Mouse (Mus musculus) adrenal gland, adult 2 months (tissue): ENCODE results near the gene Trim25. TPM values are rescaled to one million over a fixed set of nuclear protein-coding genes. Genes with fewer than 3 reads are reported as not detected.
"Not testable (repeated sequence)": the region's sequence is repeated elsewhere in the genome, so short reads cannot be mapped to it uniquely, and the experiment has no call there.

ENCODE experiments used
- DNase-seq: peaks from one replicate; pipeline ENCODE4 v3.0.0; 2021
- polyA plus RNA-seq: library from polyadenylated mRNA; depleted of rRNA; stranded (reverse); fragments of >200 nt; gene quantifications from 2 replicates; pipeline ENCODE4 v1.2.3, GENCODE M21; 2012
- total RNA-seq, 2 experiments: library from RNA; stranded (reverse); gene quantifications; 2 replicates each; pipeline ENCODE4 v1.2.3; 2021

Trim25 gene
- total and polyA plus RNA-seq, 3 experiments, result 87.4 to 270 (median 180) TPM

DNA sequence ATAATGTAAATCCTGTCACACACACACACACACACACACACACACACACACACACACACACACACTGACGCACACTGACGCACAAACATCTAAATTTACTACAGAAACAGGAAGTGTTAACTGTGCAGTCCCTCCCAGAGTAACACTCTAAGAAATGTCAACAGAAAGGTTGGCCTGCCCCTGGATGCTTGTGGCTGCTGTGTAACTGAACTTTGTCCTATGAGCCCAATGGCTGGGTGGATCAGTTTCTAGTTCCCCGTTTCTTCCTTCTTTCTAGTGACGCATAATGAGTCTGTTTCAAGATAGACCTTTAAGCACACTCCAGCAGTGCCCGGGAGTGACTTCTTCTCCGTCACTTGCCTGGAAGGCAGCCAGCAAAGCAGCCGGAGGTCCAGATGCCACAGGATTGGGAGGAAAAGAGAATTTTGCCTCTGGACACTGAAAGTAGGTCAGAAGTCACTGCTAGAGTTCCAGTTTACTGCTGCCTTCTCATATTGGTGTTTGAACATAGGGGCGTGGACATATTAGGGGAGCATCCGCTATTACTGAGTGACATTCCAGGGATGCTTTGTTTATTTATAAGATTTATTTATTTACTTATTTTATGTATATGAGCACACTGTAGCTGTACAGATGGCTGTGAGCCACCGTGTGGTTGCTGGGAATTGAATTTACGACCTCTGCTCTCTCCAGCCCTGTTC lies 25.2 kb downstream of the Trim25 start:
- DNase-seq, result peak; percentile 93

- DNase-seq, result no peak
Observed at GRCm38 (mm10) chr11:89025603-89026002, 26.4 kb downstream of the Trim25 start.

- DNase-seq, result peak; percentile 57
Observed at GRCm38 (mm10) chr11:89026117-89026516, 26.9 kb downstream of the Trim25 start.

- no peak for DNase-seq
Observed at GRCm38 (mm10) chr11:89027955-89028361, 28.8 kb downstream of the Trim25 start.

GRCm38 (mm10) chr11:89028871-89029405 lies 29.8 kb downstream of the Trim25 start:
- DNase-seq, result no peak

GRCm38 (mm10) chr11:89030552-89030951 lies 31.4 kb downstream of the Trim25 start:
- DNase-seq, result no peak

DNA sequence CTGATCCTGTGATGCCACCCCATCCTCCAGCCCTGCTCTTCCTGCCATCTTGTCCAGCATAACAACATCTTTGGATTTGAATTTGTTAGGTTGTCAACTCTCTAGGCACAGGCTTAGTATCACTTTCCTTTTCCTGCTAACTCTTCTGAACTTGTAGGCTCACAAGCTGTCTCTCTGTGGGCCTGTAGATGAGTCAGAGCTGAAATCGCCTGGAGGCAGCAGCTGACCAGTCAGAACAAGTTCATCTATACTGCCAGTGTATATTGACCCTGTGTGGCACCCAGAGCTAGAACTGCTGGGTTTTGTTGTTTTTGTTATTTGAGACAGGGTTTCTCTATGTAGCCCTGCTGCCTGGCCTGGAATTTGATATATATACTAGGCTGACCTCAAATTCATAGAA lies 32.0 kb downstream of the Trim25 start:
- DNase-seq, result no peak

DNA sequence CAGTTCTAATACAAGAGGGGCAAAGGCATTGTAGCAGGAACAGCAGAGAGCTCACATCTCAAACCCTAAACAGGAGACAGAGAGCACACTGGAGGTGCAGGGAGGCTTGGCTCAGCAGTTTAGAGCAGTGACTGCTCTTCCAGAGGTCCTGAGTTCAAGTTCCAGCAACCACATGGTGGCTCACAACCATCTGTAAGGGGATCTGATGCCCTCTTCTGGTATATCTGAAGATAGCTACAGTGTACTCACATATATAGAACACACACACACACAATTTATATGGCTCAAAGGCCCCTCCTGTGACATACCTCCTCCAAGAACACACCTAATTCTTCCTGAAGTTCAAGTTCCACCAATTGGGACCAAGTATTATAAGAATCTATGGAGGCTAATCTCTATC lies 35.4 kb downstream of the Trim25 start:
- no peak for DNase-seq

GRCm38 (mm10) chr11:89035552-89035951 lies 36.4 kb downstream of the Trim25 start:
- no peak for DNase-seq

GRCm38 (mm10) chr11:89038496-89038895 lies 39.3 kb downstream of the Trim25 start:
- peak; percentile 46 for DNase-seq

DNA sequence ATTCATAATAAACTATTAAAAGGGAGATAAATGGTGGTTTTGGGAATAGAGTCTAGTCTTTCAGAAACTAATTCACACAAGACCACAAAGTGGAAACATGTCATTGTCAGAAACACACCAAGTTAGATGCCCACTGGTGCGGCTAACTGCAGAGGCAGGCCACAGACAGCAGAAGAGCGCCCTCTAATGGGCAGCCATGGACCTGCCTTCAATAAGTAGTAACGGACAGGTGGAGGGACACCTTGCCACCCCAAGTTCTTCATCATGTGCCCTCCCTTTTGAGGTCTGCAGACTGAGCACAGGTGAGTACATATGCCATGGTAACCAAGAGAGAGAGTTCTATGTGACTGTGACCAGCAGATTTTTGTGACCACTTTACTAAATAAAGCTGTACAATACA lies 40.1 kb downstream of the Trim25 start:
- peak; percentile 66 for DNase-seq

DNA sequence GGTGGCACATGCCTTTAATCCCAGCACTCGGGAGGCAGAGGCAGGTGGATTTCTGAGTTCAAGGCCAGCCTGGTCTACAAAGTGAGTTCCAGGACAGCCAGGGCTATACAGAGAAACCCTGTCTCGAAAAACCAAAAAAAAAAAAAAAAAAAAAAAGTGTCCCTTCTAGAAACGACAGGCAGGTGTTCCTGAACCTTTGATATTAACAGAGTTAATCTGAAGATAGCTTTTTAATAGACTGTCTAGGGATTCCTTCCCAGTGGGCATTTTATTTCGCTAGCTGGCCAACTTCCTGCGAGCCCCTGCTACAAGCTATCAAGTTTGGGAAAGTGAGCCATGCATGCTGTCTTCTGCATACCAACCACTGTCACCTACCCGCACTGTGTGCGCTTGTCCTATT lies 41.9 kb downstream of the Trim25 start:
- DNase-seq, result not testable (repeated sequence)

DNA sequence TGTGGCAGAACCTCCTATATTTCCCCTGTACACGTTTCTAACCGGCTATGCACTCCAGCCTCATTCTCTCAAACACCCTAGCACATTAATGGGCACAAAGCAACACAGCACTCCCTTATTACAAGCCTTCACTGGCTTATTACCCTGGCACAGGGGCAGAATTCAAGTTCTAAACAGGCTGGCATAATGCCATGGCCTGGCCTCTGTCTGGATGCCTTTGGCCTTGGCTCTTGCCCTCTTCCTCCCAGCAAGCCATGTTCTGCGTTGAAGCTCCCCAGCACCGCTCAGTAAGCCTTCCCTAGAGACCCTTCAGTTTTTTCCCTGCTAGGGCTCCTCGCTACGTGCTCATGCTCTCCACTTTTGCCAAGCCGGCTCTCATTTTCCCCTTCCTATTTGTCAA lies 43.9 kb downstream of the Trim25 start:
- DNase-seq, result peak; percentile 65

GRCm38 (mm10) chr11:89045501-89045900 lies 46.3 kb downstream of the Trim25 start:
- not testable (repeated sequence) for DNase-seq

DNA sequence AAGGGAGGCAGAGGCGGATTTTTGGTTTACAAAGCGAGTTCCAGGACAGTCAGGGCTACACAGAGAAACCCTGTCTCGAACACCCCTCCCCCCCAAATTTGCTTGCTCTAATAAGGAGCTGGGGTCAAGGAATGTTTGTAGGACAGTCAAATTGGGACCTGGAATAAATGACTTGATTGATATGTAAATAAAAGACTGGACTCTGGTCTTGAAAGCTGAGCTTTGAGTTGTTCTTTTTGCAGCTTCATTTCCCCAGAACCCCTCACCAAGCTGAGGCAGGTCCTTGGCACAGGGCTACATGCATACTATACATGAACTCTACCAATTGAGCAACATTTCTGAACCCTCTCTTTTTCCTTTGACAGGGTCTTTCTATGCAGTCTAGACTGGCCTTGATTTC lies 46.8 kb downstream of the Trim25 start:
- DNase-seq, result no peak

DNA sequence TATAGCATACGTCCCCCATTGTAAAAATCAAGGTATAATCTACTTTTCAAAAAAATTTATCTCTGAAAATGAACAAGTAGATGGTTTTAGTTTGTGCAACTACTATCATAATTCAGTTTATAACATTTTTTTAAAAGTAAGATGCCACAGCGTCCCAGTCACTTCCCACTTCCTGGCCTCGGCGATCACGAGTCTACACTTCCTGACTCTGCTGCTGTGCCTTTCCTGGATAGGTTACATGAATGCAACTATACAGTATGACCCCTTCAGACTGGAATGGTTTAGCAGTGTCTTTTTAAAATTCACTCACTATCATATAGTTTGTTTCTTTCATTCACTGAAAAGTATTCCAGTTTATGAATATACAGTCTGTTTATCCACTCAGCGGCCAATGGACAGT lies 52.6 kb downstream of the Trim25 start:
- no peak for DNase-seq

DNA sequence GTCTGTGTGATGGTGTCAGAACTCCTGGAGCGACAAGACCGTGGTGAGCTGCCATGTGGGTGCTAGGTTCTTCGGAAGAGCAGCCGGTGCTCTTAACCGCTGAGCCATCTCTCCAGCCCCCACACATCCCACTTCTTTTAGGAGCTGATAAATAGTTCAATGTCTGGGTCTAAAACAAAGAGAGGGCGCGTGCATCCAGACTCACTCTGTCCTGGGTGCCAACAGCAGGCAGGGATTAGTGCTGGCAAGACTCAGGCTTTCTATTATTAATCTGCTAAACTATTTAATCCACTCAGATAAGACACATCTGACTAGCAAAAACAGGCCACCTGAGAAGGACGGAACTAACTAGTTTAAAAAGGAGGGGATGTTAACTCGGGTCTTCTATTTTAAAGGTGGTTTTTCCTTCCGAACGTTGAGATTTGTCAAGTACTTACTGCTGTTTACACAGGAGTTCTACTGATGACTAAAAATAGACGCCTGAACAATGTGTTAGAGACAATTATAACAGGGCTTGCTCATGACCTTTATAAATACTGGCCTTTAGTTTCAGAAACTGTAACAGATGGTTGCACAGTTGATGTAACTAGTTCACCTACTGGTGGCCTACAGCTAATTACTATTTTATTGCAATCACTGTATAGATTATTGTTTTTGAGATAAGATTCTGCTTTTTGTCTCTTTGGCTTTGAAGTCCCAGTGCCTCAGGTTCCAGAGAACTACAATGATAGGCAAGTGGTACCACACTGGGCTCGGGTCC lies 56.9 kb downstream of the Trim25 start:
- no peak for DNase-seq

DNA sequence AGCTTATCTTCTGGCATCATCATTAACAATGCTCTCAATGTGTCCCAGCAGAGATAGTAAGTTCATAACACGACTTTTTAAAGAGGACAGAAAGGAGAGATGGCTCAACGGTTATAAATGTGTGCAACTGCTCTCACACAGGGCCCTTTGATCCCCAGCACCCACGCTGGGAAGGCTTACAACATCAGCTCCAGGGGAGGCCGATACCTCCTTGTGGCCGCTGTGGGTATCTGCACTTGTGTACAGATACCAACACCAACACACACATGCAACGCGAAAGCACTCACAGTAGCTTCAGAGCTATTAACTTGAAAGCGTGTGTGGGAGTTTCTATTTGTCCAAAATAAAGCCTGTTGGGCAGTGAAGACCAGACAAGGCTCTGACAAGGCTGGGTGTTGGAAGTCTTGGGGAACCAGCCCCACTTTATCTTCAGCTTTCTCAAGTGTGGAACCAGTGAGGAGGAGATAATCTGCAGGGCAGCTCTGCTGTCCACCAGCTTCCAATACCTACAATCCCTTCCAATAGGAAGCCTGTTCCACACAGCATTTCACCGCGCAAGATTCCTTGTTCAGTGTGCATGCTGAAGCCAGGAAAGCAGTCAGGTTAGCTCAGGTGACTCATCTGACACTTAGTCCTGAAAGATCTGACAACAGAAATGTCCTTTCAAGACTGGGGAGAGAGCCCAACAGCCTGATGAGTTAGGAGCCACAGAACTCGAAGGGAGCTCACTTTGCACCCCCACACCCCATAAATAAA lies 59.5 kb downstream of the Trim25 start:
- DNase-seq, result no peak

GRCm38 (mm10) chr11:89059919-89060422 lies 60.8 kb downstream of the Trim25 start:
- DNase-seq, result no peak

DNA sequence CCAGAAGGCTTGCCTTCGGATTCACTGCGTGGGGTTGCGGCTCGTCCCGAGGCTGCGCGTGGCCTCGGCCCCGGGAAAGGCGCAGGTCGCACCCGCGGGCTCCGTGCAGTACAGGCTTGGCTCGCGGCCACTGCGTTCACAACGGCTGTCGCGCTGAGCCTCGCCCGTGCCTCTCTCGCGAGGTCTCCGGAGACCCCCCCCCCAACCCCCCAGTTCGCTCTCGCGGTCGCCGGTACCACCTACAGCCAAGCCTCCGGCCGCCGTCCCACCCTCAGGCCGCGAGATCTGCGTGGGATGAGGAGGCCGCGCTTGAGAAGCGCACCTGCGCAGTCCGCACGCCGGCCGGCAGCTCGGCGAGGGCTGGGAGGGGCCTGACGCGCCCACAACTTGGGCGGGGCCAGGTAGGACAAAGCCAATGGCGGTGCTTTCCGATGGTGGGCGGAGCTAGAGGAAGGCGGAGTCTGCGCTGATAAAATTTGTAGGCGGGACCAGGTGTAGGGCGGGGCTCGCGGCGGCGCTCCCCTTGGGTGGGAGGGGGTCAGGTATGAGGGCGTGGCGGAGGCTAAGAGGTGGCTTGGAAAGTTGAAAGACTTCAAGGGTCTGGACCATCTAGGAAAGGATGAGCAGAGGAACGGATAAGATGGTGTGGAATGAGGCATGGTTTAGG lies 61.4 kb downstream of the Trim25 start:
- peak; percentile 95 for DNase-seq

- DNase-seq, result no peak
Observed at GRCm38 (mm10) chr11:89061362-89061761, 62.2 kb downstream of the Trim25 start.

GRCm38 (mm10) chr11:89064312-89064711 lies 65.1 kb downstream of the Trim25 start:
- no peak for DNase-seq
